Mouse (Mus musculus): ENCODE measurements around the gene Cdca8. TPM values are rescaled to one million over a fixed set of nuclear protein-coding genes. Genes with fewer than 3 reads are reported as not detected.

Cdca8 gene
- polyA plus RNA-seq (2014; fragmentation: Illumina TruSeq; extraction: RNeasy Lipid Tissue Mini Kit (QIAGEN cat#74804); ENCODE audit: insufficient read depth, low read depth, low replicate concordance) = 1.6 TPM

DNA sequence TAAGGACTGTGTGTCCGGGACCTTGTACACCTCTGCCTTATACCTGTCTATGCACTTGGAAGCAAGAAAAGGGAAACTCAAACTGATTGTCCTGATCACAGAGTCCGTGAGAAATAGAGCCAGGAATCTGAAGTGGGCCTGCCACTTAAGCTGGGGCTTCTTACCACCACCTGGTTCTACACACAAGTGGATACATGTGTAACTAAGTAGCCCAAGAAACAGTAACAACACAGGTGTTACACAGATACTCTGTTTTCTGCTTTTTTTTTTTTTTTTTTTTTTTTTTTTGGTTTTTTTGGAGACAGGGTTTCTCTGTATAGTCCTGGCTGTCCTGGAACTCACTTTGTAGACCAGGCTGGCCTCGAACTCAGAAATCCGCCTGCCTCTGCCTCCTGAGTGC is at the start of gene Cdca8:
TSS of gene Cdca8 (minus strand) at position 101 of the 400 bp plus-strand sequence.

DNA sequence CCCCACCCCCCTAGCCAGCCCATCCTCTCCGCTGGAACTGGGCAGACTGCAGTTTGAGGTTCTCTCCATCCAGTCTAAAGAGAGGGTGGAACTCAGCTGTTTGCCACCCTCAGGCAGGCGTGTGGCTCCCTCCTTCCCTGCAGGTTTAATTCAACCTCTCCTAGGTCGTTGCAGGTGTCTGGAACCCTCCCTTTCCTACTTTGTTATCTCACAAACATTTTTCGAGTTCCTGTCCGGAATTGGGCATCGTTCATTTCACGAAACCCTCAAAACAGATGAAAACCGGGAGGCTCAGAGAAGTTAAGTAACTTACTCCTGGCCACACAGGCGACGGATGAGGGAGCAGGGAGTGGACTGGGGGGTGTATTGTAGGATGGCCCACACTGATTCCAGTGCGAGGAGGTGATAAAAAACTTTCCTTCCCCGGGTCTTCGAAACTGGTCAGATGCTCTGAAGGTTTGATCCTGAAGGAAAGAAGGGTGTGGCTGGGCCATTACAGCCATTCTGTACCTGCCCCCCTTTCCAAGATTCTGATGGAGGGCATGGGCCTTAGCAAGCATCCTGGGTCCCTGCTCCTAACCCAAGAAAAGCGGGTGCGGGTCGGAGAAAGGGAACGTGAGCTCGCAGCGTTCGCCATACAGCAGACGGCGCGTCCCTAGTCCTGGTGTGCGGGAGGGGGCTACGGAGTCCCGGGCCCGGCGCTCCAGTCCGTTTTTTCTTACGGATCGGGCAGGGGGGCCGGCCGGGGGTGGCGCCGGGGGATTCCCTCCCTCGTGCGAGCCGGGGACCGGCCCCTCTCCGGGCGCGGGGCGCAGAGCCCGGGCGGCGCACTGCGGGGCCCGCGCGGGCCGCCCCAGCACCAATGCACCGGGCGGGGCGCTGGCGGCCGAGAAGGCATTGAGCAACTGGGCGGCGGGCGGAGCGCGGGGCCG is 46.8 kb upstream of the Cdca8 start, which contains the start of gene Rspo1:
TSS of gene Rspo1 (plus strand) at position 760 of the 932 bp plus-strand sequence.

DNA sequence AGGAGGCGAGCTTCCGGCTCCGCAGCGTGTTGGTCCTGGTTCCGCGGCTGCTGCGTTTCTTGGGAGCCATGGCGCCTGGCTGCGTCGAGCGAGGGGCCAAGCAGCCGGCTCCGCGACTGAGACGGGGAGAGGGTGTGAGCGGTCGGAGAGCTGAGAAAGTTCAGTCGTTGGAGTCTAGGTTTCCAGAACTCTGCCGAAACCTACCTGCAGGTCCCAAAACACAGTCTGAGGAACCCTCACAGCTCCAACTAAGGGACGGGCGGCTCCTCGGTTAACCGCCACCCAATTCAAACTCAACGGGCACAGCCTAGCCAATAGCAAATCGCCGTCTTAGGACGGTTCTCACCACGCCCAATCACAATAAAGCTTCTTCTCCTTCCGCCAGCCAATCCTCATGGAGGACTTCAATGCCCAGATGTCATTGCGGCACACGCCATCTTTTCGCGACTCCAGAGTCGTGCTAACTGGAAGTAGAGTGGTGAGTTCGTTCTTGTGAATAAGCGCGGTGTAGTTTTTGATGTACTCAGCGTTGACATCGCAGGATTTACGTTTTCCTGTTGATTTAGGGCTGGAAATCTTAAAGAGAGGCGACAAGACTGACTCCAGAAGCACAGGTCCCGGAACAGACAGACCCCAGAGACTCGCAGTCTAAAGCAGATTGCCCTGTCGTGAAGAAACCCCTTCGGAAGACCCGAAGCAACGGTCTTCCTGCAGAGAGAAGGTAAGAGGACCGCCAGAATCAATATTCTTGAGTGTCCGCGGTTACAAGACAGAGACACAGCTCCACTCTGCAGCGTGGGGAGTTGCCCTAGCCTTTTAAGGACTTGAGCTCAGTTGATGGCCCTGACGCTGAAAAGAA is 2.3 kb downstream of the Cdca8 start, which contains the start of gene 9930104L06Rik:
TSS of gene 9930104L06Rik (plus strand) at position 436 of the 859 bp plus-strand sequence.

DNA sequence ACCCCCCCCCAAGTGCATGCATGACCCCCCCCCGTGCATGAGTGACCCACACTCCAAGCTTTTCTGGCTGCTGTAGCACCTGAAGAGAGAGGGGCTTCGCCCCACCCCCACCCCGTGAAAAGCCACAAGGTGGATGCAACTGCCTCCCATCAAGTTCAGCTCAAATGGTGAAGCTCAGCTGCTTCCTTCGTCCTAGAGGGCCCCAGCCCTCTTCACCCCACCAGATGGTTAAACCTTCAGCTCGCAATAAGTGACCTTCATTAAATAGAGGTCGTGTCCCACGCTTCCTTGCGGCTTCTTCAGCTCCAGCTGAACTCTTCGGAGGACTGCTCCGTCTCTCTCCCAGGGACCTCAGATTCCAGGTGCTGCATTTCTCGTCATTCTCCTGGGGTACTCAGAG is 58.5 kb downstream of the Cdca8 start, which contains the start of gene Epha10:
TSS of gene Epha10 (plus strand) at position 301 of the 400 bp plus-strand sequence.

Other genes with a start within 250 kb of the Cdca8 start
- 26.3 TPM for gene Utp11, start 245.7 kb downstream of the Cdca8 start, polyA plus RNA-seq (2014; fragmentation: Illumina TruSeq; extraction: RNeasy Lipid Tissue Mini Kit (QIAGEN cat#74804); ENCODE audit: insufficient read depth, low read depth, low replicate concordance)
- 3.3 TPM for gene Fhl3, start 238.6 kb downstream of the Cdca8 start, polyA plus RNA-seq (2014; fragmentation: Illumina TruSeq; extraction: RNeasy Lipid Tissue Mini Kit (QIAGEN cat#74804); ENCODE audit: insufficient read depth, low read depth, low replicate concordance)
- 29.9 TPM for gene Sf3a3, start 224.5 kb downstream of the Cdca8 start, polyA plus RNA-seq (2014; fragmentation: Illumina TruSeq; extraction: RNeasy Lipid Tissue Mini Kit (QIAGEN cat#74804); ENCODE audit: insufficient read depth, low read depth, low replicate concordance)
- gene Inpp5b, start 197.5 kb downstream of the Cdca8 start, polyA plus RNA-seq (2014; fragmentation: Illumina TruSeq; extraction: RNeasy Lipid Tissue Mini Kit (QIAGEN cat#74804); ENCODE audit: insufficient read depth, low read depth, low replicate concordance) = 33.4 TPM
- 6.6 TPM for gene Mtf1, start 137.2 kb downstream of the Cdca8 start, polyA plus RNA-seq (2014; fragmentation: Illumina TruSeq; extraction: RNeasy Lipid Tissue Mini Kit (QIAGEN cat#74804); ENCODE audit: insufficient read depth, low read depth, low replicate concordance)
- gene Yrdc, start 88.6 kb downstream of the Cdca8 start, polyA plus RNA-seq (2014; fragmentation: Illumina TruSeq; extraction: RNeasy Lipid Tissue Mini Kit (QIAGEN cat#74804); ENCODE audit: insufficient read depth, low read depth, low replicate concordance) = 28.4 TPM
- gene 1110065P20Rik, start 88.1 kb downstream of the Cdca8 start, polyA plus RNA-seq (2014; fragmentation: Illumina TruSeq; extraction: RNeasy Lipid Tissue Mini Kit (QIAGEN cat#74804); ENCODE audit: insufficient read depth, low read depth, low replicate concordance) = 29.6 TPM
- 0.08 TPM for gene Maneal, start 77.1 kb downstream of the Cdca8 start, polyA plus RNA-seq (2014; fragmentation: Illumina TruSeq; extraction: RNeasy Lipid Tissue Mini Kit (QIAGEN cat#74804); ENCODE audit: insufficient read depth, low read depth, low replicate concordance)
- not detected for gene Epha10, start 58.4 kb downstream of the Cdca8 start, polyA plus RNA-seq (2014; fragmentation: Illumina TruSeq; extraction: RNeasy Lipid Tissue Mini Kit (QIAGEN cat#74804); ENCODE audit: insufficient read depth, low read depth, low replicate concordance)
- gene 9930104L06Rik, start 2.3 kb downstream of the Cdca8 start, polyA plus RNA-seq (2014; fragmentation: Illumina TruSeq; extraction: RNeasy Lipid Tissue Mini Kit (QIAGEN cat#74804); ENCODE audit: insufficient read depth, low read depth, low replicate concordance) = 6.6 TPM
- 11.9 TPM for gene Rspo1, start 47.1 kb upstream of the Cdca8 start, polyA plus RNA-seq (2014; fragmentation: Illumina TruSeq; extraction: RNeasy Lipid Tissue Mini Kit (QIAGEN cat#74804); ENCODE audit: insufficient read depth, low read depth, low replicate concordance)
- gene Gnl2, start 77.3 kb upstream of the Cdca8 start, polyA plus RNA-seq (2014; fragmentation: Illumina TruSeq; extraction: RNeasy Lipid Tissue Mini Kit (QIAGEN cat#74804); ENCODE audit: insufficient read depth, low read depth, low replicate concordance) = 24.7 TPM
- gene Dnali1, start 126.4 kb upstream of the Cdca8 start, polyA plus RNA-seq (2014; fragmentation: Illumina TruSeq; extraction: RNeasy Lipid Tissue Mini Kit (QIAGEN cat#74804); ENCODE audit: insufficient read depth, low read depth, low replicate concordance) = 13.8 TPM
- 13.3 TPM for gene Snip1, start 127.4 kb upstream of the Cdca8 start, polyA plus RNA-seq (2014; fragmentation: Illumina TruSeq; extraction: RNeasy Lipid Tissue Mini Kit (QIAGEN cat#74804); ENCODE audit: insufficient read depth, low read depth, low replicate concordance)
- gene Meaf6, start 145.8 kb upstream of the Cdca8 start, polyA plus RNA-seq (2014; fragmentation: Illumina TruSeq; extraction: RNeasy Lipid Tissue Mini Kit (QIAGEN cat#74804); ENCODE audit: insufficient read depth, low read depth, low replicate concordance) = 22.6 TPM
- 4.1 TPM for gene Zc3h12a, start 188.5 kb upstream of the Cdca8 start, polyA plus RNA-seq (2014; fragmentation: Illumina TruSeq; extraction: RNeasy Lipid Tissue Mini Kit (QIAGEN cat#74804); ENCODE audit: insufficient read depth, low read depth, low replicate concordance)